Mouse (Mus musculus): ENCODE results near the gene Ext2. TPM values are rescaled to one million over a fixed set of nuclear protein-coding genes. Genes with fewer than 3 reads are reported as not detected.

The Ext2 gene
- polyA plus RNA-seq, 1 experiment from 2014 or later: 60.3 TPM

GRCm38 (mm10) chr2:93732658-93733057 is 89.7 kb downstream of the Ext2 start:
- Histone ChIP-seq H3K27me3 (ENCODE audit: control insufficient read depth, insufficient read depth, low read length) (no peaks in the 10 kb centered on the region), H3K9ac (ENCODE audit: low read depth, low read length) (no peak overlapping the region), H3K27ac (ENCODE audit: low read depth, low read length) (0 out of 2 replicates have a peak overlapping the region, but pooled peaks have one; percentile 5), H3K9me3 (replicated peaks; ENCODE audit: control insufficient read depth, low read length) (no peaks in the 10 kb centered on the region), H3K4me1 (ENCODE audit: control insufficient read depth, insufficient read depth, low read length) (peaks cover 15% of the 10 kb centered on the region), H3K4me2 (no peak overlapping the region), H3K4me3 (ENCODE audit: low read depth, low read length) (no peak overlapping the region), H3K36me3 (ENCODE audit: control insufficient read depth, insufficient read depth, low read length) (no peaks in the 10 kb centered on the region)
- ATAC-seq (replicated peaks; ENCODE audit: insufficient number of reproducible peaks, low FRiP score, low TSS enrichment): no peak
- WGBS (ENCODE audit: insufficient replicate concordance): 55% methylated on average over 7 of the region's 7 CpGs

- Histone ChIP-seq H3K36me3 (ENCODE audit: control insufficient read depth, insufficient read depth, low read length) (no peaks in the 10 kb centered on the region), H3K27me3 (ENCODE audit: control insufficient read depth, insufficient read depth, low read length) (no peaks in the 10 kb centered on the region), H3K27ac (ENCODE audit: low read depth, low read length) (no peak overlapping the region), H3K9me3 (replicated peaks; ENCODE audit: control insufficient read depth, low read length) (no peaks in the 10 kb centered on the region), H3K9ac (ENCODE audit: low read depth, low read length) (no peak overlapping the region), H3K4me2 (no peak overlapping the region), H3K4me3 (ENCODE audit: low read depth, low read length) (no peak overlapping the region), H3K4me1 (ENCODE audit: control insufficient read depth, insufficient read depth, low read length) (peaks cover 15% of the 10 kb centered on the region)
- WGBS (ENCODE audit: insufficient replicate concordance): 50% methylated on average over 11 of the region's 11 CpGs
- ATAC-seq (replicated peaks; ENCODE audit: insufficient number of reproducible peaks, low FRiP score, low TSS enrichment): no peak
Measured at GRCm38 (mm10) chr2:93729585-93729984, 92.8 kb downstream of the Ext2 start.

GRCm38 (mm10) chr2:93723138-93723744 is 99.1 kb downstream of the Ext2 start:
- H3K4me2 ChIP-seq: no peak overlapping the region
- ATAC-seq (replicated peaks; ENCODE audit: insufficient number of reproducible peaks, low FRiP score, low TSS enrichment): no peak
- no peaks in the 10 kb centered on the region for H3K4me1 ChIP-seq (ENCODE audit: control insufficient read depth, insufficient read depth, low read length)
- 86% methylated on average over 2 of the region's 2 CpGs for WGBS (ENCODE audit: insufficient replicate concordance)
- no peaks in the 10 kb centered on the region for H3K9me3 ChIP-seq (replicated peaks; ENCODE audit: control insufficient read depth, low read length)
- no peak overlapping the region for H3K4me3 ChIP-seq (ENCODE audit: low read depth, low read length)
- H3K27ac ChIP-seq (ENCODE audit: low read depth, low read length): no peak overlapping the region
- H3K36me3 ChIP-seq (ENCODE audit: control insufficient read depth, insufficient read depth, low read length): no peaks in the 10 kb centered on the region
- no peak overlapping the region for H3K9ac ChIP-seq (ENCODE audit: low read depth, low read length)
- H3K27me3 ChIP-seq (ENCODE audit: control insufficient read depth, insufficient read depth, low read length): no peaks in the 10 kb centered on the region

GRCm38 (mm10) chr2:93720956-93721355 is 101.4 kb downstream of the Ext2 start:
- Histone ChIP-seq H3K9me3 (replicated peaks; ENCODE audit: control insufficient read depth, low read length) (no peaks in the 10 kb centered on the region), H3K27me3 (ENCODE audit: control insufficient read depth, insufficient read depth, low read length) (no peaks in the 10 kb centered on the region), H3K9ac (ENCODE audit: low read depth, low read length) (no peak overlapping the region), H3K36me3 (ENCODE audit: control insufficient read depth, insufficient read depth, low read length) (no peaks in the 10 kb centered on the region), H3K4me2 (no peak overlapping the region), H3K4me3 (ENCODE audit: low read depth, low read length) (no peak overlapping the region), H3K27ac (ENCODE audit: low read depth, low read length) (no peak overlapping the region), H3K4me1 (ENCODE audit: control insufficient read depth, insufficient read depth, low read length) (peaks cover 5% of the 10 kb centered on the region)
- ATAC-seq (replicated peaks; ENCODE audit: insufficient number of reproducible peaks, low FRiP score, low TSS enrichment): no peak
- WGBS (ENCODE audit: insufficient replicate concordance): 77% methylated on average over 1 of the region's 1 CpGs

GRCm38 (mm10) chr2:93719792-93720675 is 102.3 kb downstream of the Ext2 start:
- ATAC-seq (replicated peaks; ENCODE audit: insufficient number of reproducible peaks, low FRiP score, low TSS enrichment): no peak
- no peaks in the 10 kb centered on the region for H3K9me3 ChIP-seq (replicated peaks; ENCODE audit: control insufficient read depth, low read length)

GRCm38 (mm10) chr2:93713267-93713666 is 109.1 kb downstream of the Ext2 start:
- Histone ChIP-seq H3K4me1 (ENCODE audit: control insufficient read depth, insufficient read depth, low read length) (peaks cover 5% of the 10 kb centered on the region), H3K9ac (ENCODE audit: low read depth, low read length) (no peak overlapping the region), H3K4me2 (no peak overlapping the region), H3K4me3 (ENCODE audit: low read depth, low read length) (no peak overlapping the region), H3K9me3 (replicated peaks; ENCODE audit: control insufficient read depth, low read length) (no peaks in the 10 kb centered on the region), H3K27ac (ENCODE audit: low read depth, low read length) (no peak overlapping the region), H3K36me3 (ENCODE audit: control insufficient read depth, insufficient read depth, low read length) (no peaks in the 10 kb centered on the region), H3K27me3 (ENCODE audit: control insufficient read depth, insufficient read depth, low read length) (no peaks in the 10 kb centered on the region)
- no peak for ATAC-seq (replicated peaks; ENCODE audit: insufficient number of reproducible peaks, low FRiP score, low TSS enrichment)

More at GRCm38 (mm10) chr2:93719792-93720675, 102.3 kb downstream of the Ext2 start:
- Histone ChIP-seq H3K27me3 (ENCODE audit: control insufficient read depth, insufficient read depth, low read length) (no peaks in the 10 kb centered on the region), H3K36me3 (ENCODE audit: control insufficient read depth, insufficient read depth, low read length) (no peaks in the 10 kb centered on the region), H3K4me2 (no peak overlapping the region), H3K4me1 (ENCODE audit: control insufficient read depth, insufficient read depth, low read length) (peaks cover 5% of the 10 kb centered on the region), H3K9ac (ENCODE audit: low read depth, low read length) (no peak overlapping the region), H3K27ac (ENCODE audit: low read depth, low read length) (no peak overlapping the region), H3K4me3 (ENCODE audit: low read depth, low read length) (no peak overlapping the region)
- WGBS (ENCODE audit: insufficient replicate concordance): 75% methylated on average over 9 of the region's 9 CpGs

GRCm38 (mm10) chr2:93711460-93711859 is 110.9 kb downstream of the Ext2 start:
- ATAC-seq (replicated peaks; ENCODE audit: insufficient number of reproducible peaks, low FRiP score, low TSS enrichment): no peak
- Histone ChIP-seq H3K4me3 (ENCODE audit: low read depth, low read length) (no peak overlapping the region), H3K4me1 (ENCODE audit: control insufficient read depth, insufficient read depth, low read length) (peaks cover 1% of the 10 kb centered on the region; the same call in 1 of the 2 replicates), H3K36me3 (ENCODE audit: control insufficient read depth, insufficient read depth, low read length) (no peaks in the 10 kb centered on the region), H3K9me3 (replicated peaks; ENCODE audit: control insufficient read depth, low read length) (no peaks in the 10 kb centered on the region), H3K27me3 (ENCODE audit: control insufficient read depth, insufficient read depth, low read length) (no peaks in the 10 kb centered on the region), H3K27ac (ENCODE audit: low read depth, low read length) (no peak overlapping the region), H3K9ac (ENCODE audit: low read depth, low read length) (no peak overlapping the region), H3K4me2 (no peak overlapping the region)
- 67% methylated on average over 3 of the region's 3 CpGs for WGBS (ENCODE audit: insufficient replicate concordance)

GRCm38 (mm10) chr2:93709696-93710095 is 112.7 kb downstream of the Ext2 start:
- H3K27me3 ChIP-seq (ENCODE audit: control insufficient read depth, insufficient read depth, low read length): no peaks in the 10 kb centered on the region
- no peak for ATAC-seq (replicated peaks; ENCODE audit: insufficient number of reproducible peaks, low FRiP score, low TSS enrichment)
- H3K36me3 ChIP-seq (ENCODE audit: control insufficient read depth, insufficient read depth, low read length): no peaks in the 10 kb centered on the region
- H3K4me3 ChIP-seq (ENCODE audit: low read depth, low read length): no peak overlapping the region
- H3K4me2 ChIP-seq: no peak overlapping the region
- no peaks in the 10 kb centered on the region for H3K4me1 ChIP-seq (ENCODE audit: control insufficient read depth, insufficient read depth, low read length)
- no peak overlapping the region for H3K27ac ChIP-seq (ENCODE audit: low read depth, low read length)
- no peaks in the 10 kb centered on the region for H3K9me3 ChIP-seq (replicated peaks; ENCODE audit: control insufficient read depth, low read length)
- H3K9ac ChIP-seq (ENCODE audit: low read depth, low read length): no peak overlapping the region
- 60% methylated on average over 3 of the region's 3 CpGs for WGBS (ENCODE audit: insufficient replicate concordance)

All from heart, embryonic 11.5 days (tissue).